ENCODE assay signal across 19 mouse cellular contexts in genomic region chr7:34734348-34734747, GRCm38 (mm10).
A peak's percentile ranks its signal among the peaks of the same experiment; 100 is the strongest.
DNase-seq lines count a peak whose midpoint lies in the region; ATAC-seq and TF ChIP-seq lines count a peak whose summit lies in the region.
"Had no signal": no experiment of that assay in that cellular context is flagged by ENCODE, and none has a peak within 500 bp of the region (broad histone marks: within the 10 kb centered on the region; RNA-seq: fewer than 3 reads in every experiment).

No protein-coding gene starts in this region.

- no peaks in the 10 kb centered on the region for H3K4me1 ChIP-seq in midbrain, postnatal 0 days (ENCODE audit: insufficient read depth, low read length)
- no peaks in the 10 kb centered on the region for H3K4me1 ChIP-seq in midbrain, embryonic 14.5 days (ENCODE audit: control insufficient read depth, insufficient read depth, low read length)
- H3K4me1 ChIP-seq in heart, embryonic 11.5 days (ENCODE audit: control insufficient read depth, insufficient read depth, low read length): no peaks in the 10 kb centered on the region
- H3K4me1 ChIP-seq: intestine, embryonic 15.5 days; kidney, embryonic 15.5 days; liver, embryonic 15.5 days; neural tube, embryonic 15.5 days had no signal

- no peak overlapping the region for H3K27ac ChIP-seq in midbrain, postnatal 0 days (ENCODE audit: low read depth, low read length)
- no peak overlapping the region for H3K27ac ChIP-seq in midbrain, embryonic 14.5 days (replicated peaks; ENCODE audit: low read depth, low read length)
- no peak overlapping the region for H3K27ac ChIP-seq in heart, embryonic 11.5 days (ENCODE audit: low read depth, low read length)
- H3K27ac ChIP-seq: intestine, embryonic 15.5 days; kidney, embryonic 15.5 days; limb, embryonic 13.5 days; liver, embryonic 15.5 days; neural tube, embryonic 15.5 days had no signal

- H3K4me3 ChIP-seq in midbrain, postnatal 0 days (ENCODE audit: low read depth, low read length): no peak overlapping the region
- H3K4me3 ChIP-seq in midbrain, embryonic 14.5 days (replicated peaks; ENCODE audit: low read depth, low read length): no peak overlapping the region
- H3K4me3 ChIP-seq in heart, embryonic 11.5 days (ENCODE audit: low read depth, low read length): no peak overlapping the region
- H3K4me3 ChIP-seq: erythroblast, embryonic 14.5 days; intestine, embryonic 15.5 days; kidney, embryonic 15.5 days; limb, embryonic 13.5 days; liver, embryonic 15.5 days; neural tube, embryonic 15.5 days had no signal

- H3K36me3 ChIP-seq in midbrain, postnatal 0 days (ENCODE audit: insufficient read depth, low read length): no peaks in the 10 kb centered on the region
- H3K36me3 ChIP-seq in midbrain, embryonic 14.5 days (ENCODE audit: control insufficient read depth, insufficient read depth, low read length): no peaks in the 10 kb centered on the region
- H3K36me3 ChIP-seq in heart, embryonic 11.5 days (ENCODE audit: control insufficient read depth, insufficient read depth, low read length): no peaks in the 10 kb centered on the region
- H3K36me3 ChIP-seq: intestine, embryonic 15.5 days; kidney, embryonic 15.5 days; limb, embryonic 13.5 days; liver, embryonic 15.5 days; neural tube, embryonic 15.5 days had no signal

- H3K9ac ChIP-seq in midbrain, postnatal 0 days (replicated peaks; ENCODE audit: low read length, poor library complexity, severe bottlenecking): no peak overlapping the region
- no peak overlapping the region for H3K9ac ChIP-seq in midbrain, embryonic 14.5 days (replicated peaks; ENCODE audit: low read length)
- H3K9ac ChIP-seq in heart, embryonic 11.5 days (ENCODE audit: low read depth, low read length): no peak overlapping the region
- H3K9ac ChIP-seq: intestine, embryonic 15.5 days; kidney, embryonic 15.5 days; limb, embryonic 13.5 days; liver, embryonic 15.5 days; neural tube, embryonic 15.5 days had no signal

- no peak for DNase-seq in cerebellum, postnatal 25 days
- DNase-seq in frontal cortex, adult 2 months (ENCODE audit: extremely low spot score in 1 of 2, low spot score in 1 of 2): peak; percentile 25 to 36
- DNase-seq in frontal cortex, postnatal 25 days (ENCODE audit: low spot score in 2 of 2): no peak
- no peak for DNase-seq in midbrain, postnatal 0 days (ENCODE audit: low spot score)
- DNase-seq in midbrain, embryonic 14.5 days: no peak
- DNase-seq in left cerebral cortex, adult 9 months (ENCODE audit: low spot score in 2 of 2): peak; percentile 48 to 49
- DNase-seq: adrenal gland, postnatal 36 days; gastrocnemius, postnatal 10 days; heart, postnatal 10 days; lung, postnatal 14 days; right cerebral cortex, postnatal 25 days had no signal

- TF ChIP-seq CTCF in midbrain, postnatal 0 days (IDR thresholded peaks at IDR 0.05): no peak

- H3K27me3 ChIP-seq in midbrain, postnatal 0 days (ENCODE audit: insufficient read depth, low read length): no peaks in the 10 kb centered on the region
- H3K27me3 ChIP-seq in midbrain, embryonic 14.5 days (ENCODE audit: control insufficient read depth, insufficient read depth, low read length): no peaks in the 10 kb centered on the region
- no peaks in the 10 kb centered on the region for H3K27me3 ChIP-seq in heart, embryonic 11.5 days (ENCODE audit: control insufficient read depth, insufficient read depth, low read length)
- H3K27me3 ChIP-seq: intestine, embryonic 15.5 days; kidney, embryonic 15.5 days; limb, embryonic 13.5 days; liver, embryonic 15.5 days; neural tube, embryonic 15.5 days had no signal

- 72% methylated on average over 6 of the region's 6 CpGs for WGBS in midbrain, postnatal 0 days
- WGBS in midbrain, embryonic 14.5 days: 84% methylated on average over 6 of the region's 6 CpGs
- 84% methylated on average over 6 of the region's 6 CpGs for WGBS in heart, embryonic 11.5 days (ENCODE audit: insufficient replicate concordance)

- peaks cover 3% of the 10 kb centered on the region; the same call in 1 of the 2 replicates for H3K9me3 ChIP-seq in midbrain, postnatal 0 days (ENCODE audit: low read length)
- no peaks in the 10 kb centered on the region for H3K9me3 ChIP-seq in midbrain, embryonic 14.5 days (ENCODE audit: control insufficient read depth, low read length)
- H3K9me3 ChIP-seq in heart, embryonic 11.5 days (replicated peaks; ENCODE audit: control insufficient read depth, low read length): no peaks in the 10 kb centered on the region
- H3K9me3 ChIP-seq: intestine, embryonic 15.5 days; kidney, embryonic 15.5 days; limb, embryonic 13.5 days; liver, embryonic 15.5 days; neural tube, embryonic 15.5 days had no signal

- no peak overlapping the region for H3K4me2 ChIP-seq in midbrain, postnatal 0 days (ENCODE audit: low read depth, low read length, poor library complexity, severe bottlenecking)
- no peak overlapping the region for H3K4me2 ChIP-seq in midbrain, embryonic 14.5 days (ENCODE audit: low read length)
- no peak overlapping the region for H3K4me2 ChIP-seq in heart, embryonic 11.5 days
- H3K4me2 ChIP-seq: intestine, embryonic 15.5 days; kidney, embryonic 15.5 days; limb, embryonic 13.5 days; liver, embryonic 15.5 days; neural tube, embryonic 15.5 days had no signal

- peak; percentile 54; the same call in 1 of the 2 replicates for ATAC-seq in cerebellum, adult (ENCODE audit: insufficient number of reproducible peaks, low FRiP score, low TSS enrichment)
- ATAC-seq in midbrain, postnatal 0 days (ENCODE audit: low FRiP score): 0 out of 2 replicates have a peak, but pooled peaks have one; percentile 42
- ATAC-seq in midbrain, embryonic 14.5 days (ENCODE audit: low FRiP score, low TSS enrichment): no peak
- ATAC-seq in heart, embryonic 11.5 days (replicated peaks; ENCODE audit: insufficient number of reproducible peaks, low FRiP score, low TSS enrichment): no peak
- ATAC-seq: intestine, embryonic 15.5 days had no signal

Comparison
In these comparisons a context has a peak if more than half of its experiments do, and no peak if none do; other contexts are left out.
1. ATAC-seq: peak in cerebellum, adult (single experiment) and midbrain, postnatal 0 days (single experiment); none in midbrain, embryonic 14.5 days (single experiment) and heart, embryonic 11.5 days (single experiment).
2. DNase-seq: peak in frontal cortex, adult 2 months (2 of 2) and left cerebral cortex, adult 9 months (2 of 2); none in cerebellum, postnatal 25 days (0 of 2), frontal cortex, postnatal 25 days (0 of 2), midbrain, postnatal 0 days (single experiment) and midbrain, embryonic 14.5 days (single experiment).